Mouse (Mus musculus): ENCODE data around the gene Mlxipl. TPM values are rescaled to one million over a fixed set of nuclear protein-coding genes. Genes with fewer than 3 reads are reported as not detected.
A peak's percentile ranks its signal among the peaks of the same experiment; 100 is the strongest.

Mlxipl gene
- polyA plus RNA-seq, 1 experiment from 2014 or later, result 3.3 TPM

- no peak overlapping the region for H3K4me2 ChIP-seq (ENCODE audit: low read depth, severe bottlenecking)
- H3K4me1 ChIP-seq (ENCODE audit: control insufficient read depth, insufficient read depth, low read length), result no peaks in the 10 kb centered on the region
- WGBS, result 96% methylated on average over 4 of the region's 4 CpGs
- ATAC-seq (ENCODE audit: insufficient number of reproducible peaks, low FRiP score, low TSS enrichment, low read depth) (no peak), DNase-seq (ENCODE audit: low spot score) (no peak)
- no peak overlapping the region for H3K9ac ChIP-seq (ENCODE audit: low read length)
- H3K27me3 ChIP-seq (ENCODE audit: control insufficient read depth, insufficient read depth, low read length), result no peaks in the 10 kb centered on the region
- no peak overlapping the region for H3K27ac ChIP-seq (replicated peaks; ENCODE audit: low read depth, low read length)
- no peaks in the 10 kb centered on the region for H3K9me3 ChIP-seq (ENCODE audit: control insufficient read depth, low read length)
- peaks cover 24% of the 10 kb centered on the region; the same call in 1 of the 2 replicates for H3K36me3 ChIP-seq (ENCODE audit: control insufficient read depth, insufficient read depth, low read length)
- H3K4me3 ChIP-seq (ENCODE audit: low read depth, low read length), result no peak overlapping the region
These were observed 71.5 kb downstream of the Mlxipl start for GRCm38 (mm10) chr5:135161221-135161620.

DNA sequence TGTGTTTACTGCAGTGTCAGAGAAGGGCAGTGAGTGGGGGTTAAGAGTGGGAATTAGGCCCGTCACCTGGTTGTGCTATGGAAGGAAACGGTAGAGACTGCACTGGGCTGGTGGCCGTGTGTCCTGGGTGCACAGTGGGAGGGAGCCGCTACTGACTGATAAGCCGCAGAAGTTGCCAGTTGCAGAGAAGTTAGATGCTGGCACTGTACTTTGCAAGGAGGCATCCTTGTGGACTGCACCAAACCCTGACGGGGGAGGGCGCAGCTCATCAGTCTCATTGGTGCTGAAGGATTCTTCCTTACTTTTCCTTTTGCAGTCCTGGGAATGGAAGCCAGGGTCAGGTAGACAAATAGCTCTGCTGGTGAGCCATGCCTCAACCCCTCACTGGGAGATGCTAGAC, 72.0 kb downstream of the Mlxipl start:
- Histone ChIP-seq H3K27me3 (ENCODE audit: control insufficient read depth, insufficient read depth, low read length) (no peaks in the 10 kb centered on the region), H3K27ac (replicated peaks; ENCODE audit: low read depth, low read length) (no peak overlapping the region), H3K36me3 (ENCODE audit: control insufficient read depth, insufficient read depth, low read length) (peaks cover 20% of the 10 kb centered on the region; the same call in 1 of the 2 replicates), H3K4me1 (ENCODE audit: control insufficient read depth, insufficient read depth, low read length) (no peaks in the 10 kb centered on the region), H3K9me3 (ENCODE audit: control insufficient read depth, low read length) (no peaks in the 10 kb centered on the region), H3K4me3 (ENCODE audit: low read depth, low read length) (no peak overlapping the region), H3K9ac (ENCODE audit: low read length) (no peak overlapping the region), H3K4me2 (ENCODE audit: low read depth, severe bottlenecking) (no peak overlapping the region)
- WGBS, result 91% methylated on average over 7 of the region's 7 CpGs
- ATAC-seq (ENCODE audit: insufficient number of reproducible peaks, low FRiP score, low TSS enrichment, low read depth), result no peak
- DNase-seq (ENCODE audit: low spot score), result no peak

DNA sequence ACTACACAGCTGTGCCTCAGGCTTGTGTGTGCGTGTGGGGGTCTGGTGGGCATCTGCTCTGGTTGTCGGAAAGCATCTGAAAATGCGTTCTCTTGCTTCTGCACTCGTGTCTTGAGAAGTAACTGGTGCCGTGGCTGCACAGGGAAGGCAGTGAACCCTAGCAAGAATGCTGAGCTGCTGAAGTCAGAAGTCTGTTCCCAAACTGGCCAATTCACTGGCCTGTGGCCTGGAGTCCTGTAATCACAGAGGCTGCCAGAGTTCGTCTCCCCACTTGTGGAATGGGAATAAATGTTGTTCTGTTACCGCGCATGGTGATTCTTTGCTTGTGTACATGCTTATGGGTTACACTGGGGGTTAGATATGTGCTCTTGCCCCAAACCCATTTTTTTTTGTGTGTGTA, 72.7 kb downstream of the Mlxipl start:
- ATAC-seq (ENCODE audit: insufficient number of reproducible peaks, low FRiP score, low TSS enrichment, low read depth) (no peak), DNase-seq (ENCODE audit: low spot score) (no peak)
- Histone ChIP-seq H3K4me1 (ENCODE audit: control insufficient read depth, insufficient read depth, low read length) (no peaks in the 10 kb centered on the region), H3K9me3 (ENCODE audit: control insufficient read depth, low read length) (no peaks in the 10 kb centered on the region), H3K27me3 (ENCODE audit: control insufficient read depth, insufficient read depth, low read length) (no peaks in the 10 kb centered on the region), H3K4me3 (ENCODE audit: low read depth, low read length) (no peak overlapping the region), H3K27ac (replicated peaks; ENCODE audit: low read depth, low read length) (no peak overlapping the region), H3K4me2 (ENCODE audit: low read depth, severe bottlenecking) (no peak overlapping the region), H3K36me3 (ENCODE audit: control insufficient read depth, insufficient read depth, low read length) (peaks cover 17% of the 10 kb centered on the region; the same call in 1 of the 2 replicates), H3K9ac (ENCODE audit: low read length) (no peak overlapping the region)
- 94% methylated on average over 8 of the region's 8 CpGs for WGBS

DNA sequence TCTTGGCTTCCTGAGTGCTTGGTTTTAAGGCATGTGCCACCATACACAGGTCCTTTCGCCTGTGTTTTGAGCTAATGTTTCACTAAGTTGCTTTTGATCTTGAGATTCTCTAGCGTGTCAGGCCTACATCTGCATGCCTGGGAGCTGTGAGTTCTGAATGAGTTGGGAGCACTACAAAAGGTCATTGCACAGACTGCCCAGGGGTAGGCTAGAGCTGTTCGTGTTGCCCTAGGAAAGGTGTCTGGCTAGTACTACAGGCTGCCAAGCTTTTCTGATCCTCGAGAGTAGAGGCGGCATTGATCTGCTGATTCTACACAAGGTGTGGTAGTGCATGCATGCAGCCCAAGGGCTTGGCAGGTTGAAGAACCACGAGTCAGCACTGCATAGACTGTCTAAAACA, 73.1 kb downstream of the Mlxipl start:
- H3K36me3 ChIP-seq (ENCODE audit: control insufficient read depth, insufficient read depth, low read length), result peaks cover 17% of the 10 kb centered on the region; the same call in 1 of the 2 replicates

DNA sequence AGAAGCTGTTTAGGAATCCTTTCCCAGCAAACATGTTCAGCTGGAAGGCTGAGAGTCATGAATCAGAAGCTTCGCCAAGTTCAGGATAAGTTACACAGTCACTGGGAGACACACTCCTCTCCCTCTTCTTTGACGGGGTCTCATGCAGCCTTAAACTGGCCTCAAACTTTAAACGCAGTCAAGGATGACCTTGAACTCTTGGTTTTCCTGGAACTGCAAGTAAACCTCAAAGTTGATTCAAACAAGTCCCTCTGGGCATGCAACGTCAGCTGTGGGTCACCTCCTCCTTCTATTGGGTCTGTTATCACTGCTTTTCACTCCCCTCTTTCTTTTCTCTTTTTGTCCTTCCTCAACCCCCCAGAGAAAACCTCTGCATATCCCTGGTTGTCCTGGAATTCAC, 77.2 kb downstream of the Mlxipl start:
- Histone ChIP-seq H3K4me3 (ENCODE audit: low read depth, low read length) (no peak overlapping the region), H3K9ac (ENCODE audit: low read length) (no peak overlapping the region), H3K27ac (replicated peaks; ENCODE audit: low read depth, low read length) (no peak overlapping the region), H3K27me3 (ENCODE audit: control insufficient read depth, insufficient read depth, low read length) (no peaks in the 10 kb centered on the region), H3K9me3 (ENCODE audit: control insufficient read depth, low read length) (no peaks in the 10 kb centered on the region), H3K36me3 (ENCODE audit: control insufficient read depth, insufficient read depth, low read length) (peaks cover 4% of the 10 kb centered on the region; the same call in 1 of the 2 replicates), H3K4me2 (ENCODE audit: low read depth, severe bottlenecking) (no peak overlapping the region), H3K4me1 (ENCODE audit: control insufficient read depth, insufficient read depth, low read length) (no peaks in the 10 kb centered on the region)
- DNase-seq (ENCODE audit: low spot score), result no peak
- no peak for ATAC-seq (ENCODE audit: insufficient number of reproducible peaks, low FRiP score, low TSS enrichment, low read depth)
- 90% methylated on average over 4 of the region's 4 CpGs for WGBS

More for the DNA sequence above, 73.1 kb downstream of the Mlxipl start:
- Histone ChIP-seq H3K4me1 (ENCODE audit: control insufficient read depth, insufficient read depth, low read length) (no peaks in the 10 kb centered on the region), H3K27ac (replicated peaks; ENCODE audit: low read depth, low read length) (no peak overlapping the region), H3K9ac (ENCODE audit: low read length) (no peak overlapping the region), H3K9me3 (ENCODE audit: control insufficient read depth, low read length) (no peaks in the 10 kb centered on the region), H3K4me3 (ENCODE audit: low read depth, low read length) (no peak overlapping the region), H3K4me2 (ENCODE audit: low read depth, severe bottlenecking) (no peak overlapping the region), H3K27me3 (ENCODE audit: control insufficient read depth, insufficient read depth, low read length) (no peaks in the 10 kb centered on the region)
- DNase-seq (ENCODE audit: low spot score), result no peak
- ATAC-seq (ENCODE audit: insufficient number of reproducible peaks, low FRiP score, low TSS enrichment, low read depth), result no peak
- 89% methylated on average over 6 of the region's 6 CpGs for WGBS

DNA sequence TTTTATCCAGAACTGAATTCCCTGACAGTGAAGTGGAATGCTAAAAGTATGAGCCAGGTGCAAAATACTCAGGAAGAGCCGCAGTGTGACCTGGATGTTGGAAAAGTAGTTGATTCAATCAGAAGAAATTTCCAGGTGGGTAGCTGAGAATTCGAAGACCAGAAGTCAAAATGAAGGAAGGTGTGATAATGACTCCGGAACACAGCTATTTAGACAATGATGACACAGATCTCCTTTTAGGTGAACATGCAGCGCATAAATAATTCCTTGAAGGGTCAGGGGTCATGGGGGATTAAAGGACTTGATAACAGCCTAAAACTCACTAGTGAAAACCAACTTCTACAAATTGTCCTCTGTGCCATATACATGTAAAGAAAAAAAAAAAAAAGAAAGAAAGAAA, 77.8 kb downstream of the Mlxipl start:
- no peak overlapping the region for H3K9ac ChIP-seq (ENCODE audit: low read length)
- 96% methylated on average over 4 of the region's 4 CpGs for WGBS
- no peaks in the 10 kb centered on the region for H3K4me1 ChIP-seq (ENCODE audit: control insufficient read depth, insufficient read depth, low read length)
- no peak overlapping the region for H3K27ac ChIP-seq (replicated peaks; ENCODE audit: low read depth, low read length)
- no peak overlapping the region for H3K4me2 ChIP-seq (ENCODE audit: low read depth, severe bottlenecking)
- no peak for ATAC-seq (ENCODE audit: insufficient number of reproducible peaks, low FRiP score, low TSS enrichment, low read depth)
- no peaks in the 10 kb centered on the region for H3K27me3 ChIP-seq (ENCODE audit: control insufficient read depth, insufficient read depth, low read length)
- H3K4me3 ChIP-seq (ENCODE audit: low read depth, low read length), result no peak overlapping the region
- no peak for DNase-seq (ENCODE audit: low spot score)
- peaks cover 5% of the 10 kb centered on the region; the same call in 1 of the 2 replicates for H3K36me3 ChIP-seq (ENCODE audit: control insufficient read depth, insufficient read depth, low read length)
- no peaks in the 10 kb centered on the region for H3K9me3 ChIP-seq (ENCODE audit: control insufficient read depth, low read length)

GRCm38 (mm10) chr5:135168063-135169062, 78.7 kb downstream of the Mlxipl start, which contains the start of gene Bcl7b:
Gene Bcl7b (plus strand): TSS chr5:135168283.
- no peaks in the 10 kb centered on the region for H3K27me3 ChIP-seq (ENCODE audit: control insufficient read depth, insufficient read depth, low read length)
- H3K36me3 ChIP-seq (ENCODE audit: control insufficient read depth, insufficient read depth, low read length), result peaks cover 6% of the 10 kb centered on the region; the same call in 1 of the 2 replicates
- peak within 1 kb of the TSS; percentile 97 for H3K27ac ChIP-seq (replicated peaks; ENCODE audit: low read depth, low read length)
- 2% methylated on average over 80 of the region's 95 CpGs for WGBS
- ATAC-seq (ENCODE audit: insufficient number of reproducible peaks, low FRiP score, low TSS enrichment, low read depth), result peak; percentile 97
- peak within 1 kb of the TSS; percentile 71 for H3K4me3 ChIP-seq (ENCODE audit: low read depth, low read length)
- H3K4me2 ChIP-seq (ENCODE audit: low read depth, severe bottlenecking), result peak within 1 kb of the TSS; percentile 82
- no peaks in the 10 kb centered on the region for H3K9me3 ChIP-seq (ENCODE audit: control insufficient read depth, low read length)
- no peaks in the 10 kb centered on the region for H3K4me1 ChIP-seq (ENCODE audit: control insufficient read depth, insufficient read depth, low read length)
- peak; percentile 98 for DNase-seq (ENCODE audit: low spot score)
- H3K9ac ChIP-seq (ENCODE audit: low read length), result peak within 1 kb of the TSS; percentile 83

DNA sequence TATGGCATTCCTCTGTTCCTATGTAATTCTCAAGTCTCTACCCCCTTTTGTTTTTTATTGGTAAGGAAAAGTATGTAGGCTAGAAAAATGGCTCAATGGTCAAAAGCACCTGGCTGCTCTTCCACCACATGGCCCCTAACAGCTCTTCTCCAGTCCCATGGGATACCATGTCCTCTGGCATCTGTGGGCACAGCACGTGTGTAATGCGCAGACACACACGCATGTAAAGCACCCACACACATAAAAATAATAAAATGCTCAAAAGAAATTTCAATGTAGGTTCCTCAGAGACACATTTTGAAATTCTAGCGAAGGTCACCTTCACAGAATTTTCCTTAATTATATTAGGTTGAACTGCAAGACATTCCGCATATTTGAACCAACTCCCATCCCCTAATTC, 79.8 kb downstream of the Mlxipl start:
- Histone ChIP-seq H3K27me3 (ENCODE audit: control insufficient read depth, insufficient read depth, low read length) (no peaks in the 10 kb centered on the region), H3K4me2 (ENCODE audit: low read depth, severe bottlenecking) (peak overlapping the region; percentile 82), H3K4me1 (ENCODE audit: control insufficient read depth, insufficient read depth, low read length) (no peaks in the 10 kb centered on the region), H3K9ac (ENCODE audit: low read length) (peak overlapping the region; percentile 60), H3K9me3 (ENCODE audit: control insufficient read depth, low read length) (no peaks in the 10 kb centered on the region), H3K27ac (replicated peaks; ENCODE audit: low read depth, low read length) (no peak overlapping the region), H3K36me3 (ENCODE audit: control insufficient read depth, insufficient read depth, low read length) (peaks cover 6% of the 10 kb centered on the region; the same call in 1 of the 2 replicates), H3K4me3 (ENCODE audit: low read depth, low read length) (peak overlapping the region; percentile 71)
- ATAC-seq (ENCODE audit: insufficient number of reproducible peaks, low FRiP score, low TSS enrichment, low read depth), result no peak
- no peak for DNase-seq (ENCODE audit: low spot score)
- WGBS, result 90% methylated on average over 5 of the region's 5 CpGs
